Comparison of ENCODE assay signal across 9 mouse cellular contexts in genomic region chrX:103185781-103186430, GRCm38 (mm10). TPM values are rescaled to one million over a fixed set of nuclear protein-coding genes. Genes with fewer than 3 reads are reported as not detected.
DNase-seq lines count a peak whose midpoint lies in the region; ATAC-seq and TF ChIP-seq lines count a peak whose summit lies in the region.
"Had no signal": no experiment of that assay in that cellular context is flagged by ENCODE, and none has a peak within 500 bp of the region (broad histone marks: within the 10 kb centered on the region; RNA-seq: fewer than 3 reads in every experiment).

No protein-coding gene starts in this region.

- no peaks in the 10 kb centered on the region for H3K36me3 ChIP-seq in kidney, postnatal 0 days (ENCODE audit: insufficient read depth, low read length)
- H3K36me3 ChIP-seq in embryonic facial prominence, embryonic 12.5 days: no peaks in the 10 kb centered on the region
- H3K36me3 ChIP-seq in hindbrain, postnatal 0 days (ENCODE audit: insufficient read depth, low read length): no peaks in the 10 kb centered on the region
- no peaks in the 10 kb centered on the region for H3K36me3 ChIP-seq in neural tube, embryonic 11.5 days (ENCODE audit: control insufficient read depth, insufficient read depth, low read length)

- H3K9ac ChIP-seq in kidney, postnatal 0 days (ENCODE audit: low read depth, low read length): no peak overlapping the region
- peak overlapping the region; percentile 38 for H3K9ac ChIP-seq in embryonic facial prominence, embryonic 12.5 days
- peak overlapping the region; percentile 69 for H3K9ac ChIP-seq in hindbrain, postnatal 0 days (replicated peaks; ENCODE audit: low read length)
- peak overlapping the region; percentile 50 for H3K9ac ChIP-seq in neural tube, embryonic 11.5 days (ENCODE audit: low read length)

- TF ChIP-seq CTCF in kidney, postnatal 0 days (IDR thresholded peaks at IDR 0.05; ENCODE audit: low read depth): no peak
- TF ChIP-seq CTCF in hindbrain, postnatal 0 days (IDR thresholded peaks at IDR 0.05; ENCODE audit: low read depth): no peak

- H3K4me2 ChIP-seq in kidney, postnatal 0 days (ENCODE audit: low read length): peak overlapping the region; percentile 53
- peak overlapping the region; percentile 54 for H3K4me2 ChIP-seq in embryonic facial prominence, embryonic 12.5 days (replicated peaks)
- H3K4me2 ChIP-seq in hindbrain, postnatal 0 days (ENCODE audit: low read depth, low read length): peak overlapping the region; percentile 49
- H3K4me2 ChIP-seq in neural tube, embryonic 11.5 days (ENCODE audit: low read depth): peak overlapping the region; percentile 40

- no peaks in the 10 kb centered on the region for H3K27me3 ChIP-seq in kidney, postnatal 0 days (ENCODE audit: insufficient read depth, low read length)
- peaks cover 9% of the 10 kb centered on the region; the same call in 1 of the 2 replicates for H3K27me3 ChIP-seq in embryonic facial prominence, embryonic 12.5 days
- H3K27me3 ChIP-seq in hindbrain, postnatal 0 days (ENCODE audit: insufficient read depth, low read length): no peaks in the 10 kb centered on the region; the same call in 1 of the 2 replicates
- 0 out of 2 replicates have a peak, but pooled peaks cover 2% of the 10 kb centered on the region for H3K27me3 ChIP-seq in neural tube, embryonic 11.5 days (ENCODE audit: control insufficient read depth, insufficient read depth, low read length)

- ATAC-seq in kidney, postnatal 0 days (replicated peaks; ENCODE audit: low FRiP score, low read depth): no peak
- ATAC-seq in embryonic facial prominence, embryonic 12.5 days (ENCODE audit: insufficient number of reproducible peaks, insufficient read depth, low FRiP score, low TSS enrichment): no peak
- peak; percentile 29; the same call in 1 of the 2 replicates for ATAC-seq in hindbrain, postnatal 0 days
- ATAC-seq in neural tube, embryonic 11.5 days (ENCODE audit: insufficient read depth, low FRiP score, low TSS enrichment): no peak

- no peak for DNase-seq in kidney, postnatal 0 days (ENCODE audit: low spot score)
- no peak for DNase-seq in kidney, adult 11 months
- peak; percentile 2 for DNase-seq in hindbrain, postnatal 0 days (ENCODE audit: low spot score)
- DNase-seq in neural tube, embryonic 11.5 days (ENCODE audit: low spot score): peak; percentile 65
- DNase-seq in spleen, adult 12 weeks (ENCODE audit: low spot score): no peak
- no peak for DNase-seq in layer of hippocampus, adult 8-10 months (ENCODE audit: low spot score in 2 of 2)
- no peak for DNase-seq in layer of hippocampus, adult 11-12 months (ENCODE audit: low spot score)

- 27% methylated on average over 20 of the region's 20 CpGs for WGBS in kidney, postnatal 0 days
- 18% methylated on average over 20 of the region's 20 CpGs for whole genome bisulfite sequencing in embryonic facial prominence, embryonic 12.5 days
- whole genome bisulfite sequencing in hindbrain, postnatal 0 days: 20% methylated on average over 20 of the region's 20 CpGs
- 21% methylated on average over 20 of the region's 20 CpGs for WGBS in neural tube, embryonic 11.5 days

- H3K9me3 ChIP-seq in kidney, postnatal 0 days (replicated peaks; ENCODE audit: low read length): no peaks in the 10 kb centered on the region
- H3K9me3 ChIP-seq in embryonic facial prominence, embryonic 12.5 days: no peaks in the 10 kb centered on the region
- H3K9me3 ChIP-seq in hindbrain, postnatal 0 days (ENCODE audit: low read length): no peaks in the 10 kb centered on the region
- no peaks in the 10 kb centered on the region for H3K9me3 ChIP-seq in neural tube, embryonic 11.5 days (ENCODE audit: control insufficient read depth, low read length)

- H3K4me1 ChIP-seq in kidney, postnatal 0 days (replicated peaks; ENCODE audit: insufficient read depth, low read length): no peaks in the 10 kb centered on the region
- H3K4me1 ChIP-seq in embryonic facial prominence, embryonic 12.5 days: no peaks in the 10 kb centered on the region
- no peaks in the 10 kb centered on the region for H3K4me1 ChIP-seq in hindbrain, postnatal 0 days (ENCODE audit: insufficient read depth, low read length)
- H3K4me1 ChIP-seq in neural tube, embryonic 11.5 days (ENCODE audit: control insufficient read depth, insufficient read depth, low read length): no peaks in the 10 kb centered on the region

- H3K27ac ChIP-seq in kidney, postnatal 0 days: no peak overlapping the region
- H3K27ac ChIP-seq in embryonic facial prominence, embryonic 12.5 days: no peak overlapping the region
- H3K27ac ChIP-seq in hindbrain, postnatal 0 days: peak overlapping the region; percentile 86
- H3K27ac ChIP-seq in neural tube, embryonic 11.5 days (ENCODE audit: low read depth, low read length): peak overlapping the region; percentile 53; the same call in 1 of the 2 replicates

- peak overlapping the region; percentile 20 for H3K4me3 ChIP-seq in kidney, postnatal 0 days (replicated peaks; ENCODE audit: low read depth, low read length)
- peak overlapping the region; percentile 42 for H3K4me3 ChIP-seq in embryonic facial prominence, embryonic 12.5 days
- peak overlapping the region; percentile 50 for H3K4me3 ChIP-seq in hindbrain, postnatal 0 days (ENCODE audit: low read length)
- H3K4me3 ChIP-seq in neural tube, embryonic 11.5 days (ENCODE audit: low read depth, low read length): peak overlapping the region; percentile 38

RNA-seq across cellular contexts. Expression of gene Nap1l2, which starts 0.5 kb away (rescaled TPM):
- 0.59 and 0.77 TPM in 2 replicates for polyA plus RNA-seq in kidney, postnatal 0 days (2015; fragmentation: Nextera tagmentation; extraction: Ambion mirVana)
- 8.4 and 9.4 TPM in 2 replicates for polyA plus RNA-seq in embryonic facial prominence, embryonic 12.5 days (2016; fragmentation: Nextera tagmentation; extraction: Ambion mirVana)
- total RNA-seq in hindbrain, postnatal 0 days (2014; rRNA removed): 41.3 and 43.1 TPM in 2 replicates
- polyA plus RNA-seq in hindbrain, postnatal 0 days (2015; fragmentation: Nextera tagmentation; extraction: Ambion mirVana): 89.4 and 92.8 TPM in 2 replicates
- polyA plus RNA-seq in neural tube, embryonic 11.5 days (2014; fragmentation: Nextera tagmentation; extraction: Ambion mirVana): 23.3 and 25.5 TPM in 2 replicates
- 10 to 100 TPM; 75.0 to 94.8 (median 88.8) TPM for total RNA-seq in layer of hippocampus, adult 8-10 months (2022)
- polyA plus RNA-seq: large intestine, adult 2 months had no signal

Comparison
In these comparisons a context has a peak if more than half of its experiments do, and no peak if none do; other contexts are left out.
1. DNase-seq: peak in hindbrain, postnatal 0 days (single experiment) and neural tube, embryonic 11.5 days (single experiment); none in kidney, postnatal 0 days (single experiment), kidney, adult 11 months (single experiment), spleen, adult 12 weeks (single experiment), layer of hippocampus, adult 8-10 months (0 of 2) and layer of hippocampus, adult 11-12 months (single experiment).
2. H3K27ac ChIP-seq: peak in hindbrain, postnatal 0 days (single experiment) and neural tube, embryonic 11.5 days (single experiment); none in kidney, postnatal 0 days (single experiment) and embryonic facial prominence, embryonic 12.5 days (single experiment).
3. Peak in every context shown above with its lines, with median percentiles within 50 percentile points of each other: H3K4me2 ChIP-seq and H3K4me3 ChIP-seq.